Mouse (Mus musculus): Measurements from ENCODE around the gene Myh4.

Myh4 gene

DNA sequence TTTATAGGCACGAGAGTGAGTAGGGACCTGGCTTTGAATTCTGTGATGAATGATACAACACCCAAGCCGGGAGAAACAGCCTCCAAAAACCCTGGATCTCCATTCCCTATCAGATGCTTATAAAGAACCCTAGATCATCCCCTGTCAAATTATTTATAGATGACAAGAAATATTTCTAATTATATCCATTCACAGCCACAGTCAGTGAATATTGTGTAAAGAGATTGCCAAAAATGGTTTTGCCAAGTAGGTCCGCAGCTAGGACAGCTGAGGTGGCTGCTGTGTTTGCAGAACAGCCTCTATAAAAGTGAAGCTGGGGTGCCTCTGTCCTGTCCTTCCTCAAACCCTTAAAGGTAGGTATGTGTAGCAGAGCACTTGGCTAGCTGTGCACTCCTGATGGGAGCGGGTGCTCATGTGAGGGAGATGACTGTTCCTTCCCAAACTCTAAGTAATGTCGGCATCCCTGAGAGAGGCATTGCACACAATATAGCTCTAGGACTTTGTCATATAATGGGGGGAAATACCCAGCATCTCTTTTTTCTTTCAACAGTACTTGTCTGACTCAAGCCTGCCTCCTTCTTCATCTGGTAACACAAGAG, at the start of gene Myh4:
Gene Myh4, plus strand, starts transcription at position 549 of the 599 bp plus-strand sequence.
- DNase-seq (ENCODE audit: low read depth) = no peak

DNA sequence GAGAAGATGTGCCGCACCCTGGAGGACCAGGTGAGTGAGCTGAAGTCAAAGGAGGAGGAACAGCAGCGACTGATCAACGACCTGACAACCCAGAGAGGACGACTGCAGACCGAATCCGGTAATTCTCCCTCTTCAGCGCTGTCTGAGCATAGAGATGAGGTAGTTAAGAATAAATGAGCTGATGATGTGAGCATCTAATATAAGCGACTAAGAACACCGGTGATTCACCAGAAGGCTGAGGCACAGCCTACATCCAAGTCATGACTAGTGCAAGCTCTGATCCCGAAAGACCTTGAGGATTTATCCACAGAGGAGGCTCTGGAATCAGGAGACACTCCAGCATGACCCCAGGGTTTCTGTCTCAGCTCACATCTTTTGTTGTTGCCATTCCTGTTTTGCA, 47.5 kb upstream of the Myh4 start:
- no peak for DNase-seq (ENCODE audit: low read depth)

DNA sequence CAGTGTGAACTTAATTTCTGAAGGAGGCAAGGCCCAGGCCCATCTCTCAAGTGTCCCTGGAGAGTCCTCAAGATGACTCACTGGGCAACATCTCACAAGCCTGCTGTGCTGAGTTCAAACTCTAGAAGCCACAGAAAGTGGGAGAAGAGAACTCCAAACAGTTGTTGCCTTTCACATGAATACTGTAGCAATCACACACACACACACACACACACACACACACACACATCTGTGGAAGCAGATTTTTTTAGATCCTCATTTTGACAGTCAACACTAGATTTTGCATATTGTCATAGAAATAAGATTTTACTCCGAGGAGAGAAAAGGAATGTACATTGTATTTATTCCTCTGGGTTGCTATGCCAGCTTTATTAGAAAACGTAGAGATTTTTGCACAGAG, 47.0 kb upstream of the Myh4 start:
- no peak for DNase-seq (ENCODE audit: low read depth)

DNA sequence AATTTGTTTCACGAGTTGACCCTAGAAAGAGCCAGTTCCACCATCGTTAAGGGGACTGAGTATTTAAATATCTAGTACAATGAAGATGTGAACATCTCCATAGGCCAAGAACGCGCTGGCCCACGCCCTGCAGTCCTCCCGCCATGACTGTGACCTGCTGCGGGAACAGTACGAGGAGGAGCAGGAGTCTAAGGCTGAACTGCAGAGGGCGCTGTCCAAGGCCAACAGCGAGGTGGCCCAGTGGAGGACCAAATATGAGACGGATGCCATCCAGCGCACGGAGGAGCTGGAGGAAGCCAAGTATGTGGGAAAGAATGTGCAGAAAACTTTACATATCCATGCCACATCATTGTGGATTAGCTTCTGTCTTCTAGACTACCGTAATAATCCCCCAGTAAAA, 46.3 kb upstream of the Myh4 start:
- no peak for DNase-seq (ENCODE audit: low read depth)

- DNase-seq (ENCODE audit: low read depth) = peak; percentile 19
Observed at GRCm38 (mm10) chr11:67199321-67199720, 38.5 kb upstream of the Myh4 start.

GRCm38 (mm10) chr11:67199752-67200151, 38.1 kb upstream of the Myh4 start, which contains the start of gene Myh1:
Gene Myh1 (plus strand): TSS chr11:67200052.
- no peak for DNase-seq (ENCODE audit: low read depth)

DNA sequence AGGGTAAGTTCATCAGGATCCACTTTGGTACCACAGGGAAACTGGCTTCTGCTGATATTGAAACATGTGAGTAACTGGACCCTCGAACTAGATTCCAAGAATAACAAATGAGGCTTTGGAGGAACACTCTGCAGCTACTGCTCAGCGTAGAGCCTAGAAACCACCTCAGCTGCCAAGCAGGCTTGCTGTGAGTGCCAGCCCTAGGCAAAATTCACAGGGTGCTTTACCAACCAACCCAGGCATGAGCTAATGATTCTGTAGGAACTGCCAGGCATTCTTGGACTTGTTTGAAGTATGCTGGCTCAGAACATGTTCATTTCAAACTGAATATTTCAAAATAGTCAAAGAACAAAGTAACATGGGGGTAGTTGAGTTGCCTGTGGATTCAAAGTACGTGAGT, 33.1 kb upstream of the Myh4 start:
- no peak for DNase-seq (ENCODE audit: low read depth)

GRCm38 (mm10) chr11:67221803-67222202, 16.0 kb upstream of the Myh4 start:
- peak; percentile 16 for DNase-seq (ENCODE audit: low read depth)

DNA sequence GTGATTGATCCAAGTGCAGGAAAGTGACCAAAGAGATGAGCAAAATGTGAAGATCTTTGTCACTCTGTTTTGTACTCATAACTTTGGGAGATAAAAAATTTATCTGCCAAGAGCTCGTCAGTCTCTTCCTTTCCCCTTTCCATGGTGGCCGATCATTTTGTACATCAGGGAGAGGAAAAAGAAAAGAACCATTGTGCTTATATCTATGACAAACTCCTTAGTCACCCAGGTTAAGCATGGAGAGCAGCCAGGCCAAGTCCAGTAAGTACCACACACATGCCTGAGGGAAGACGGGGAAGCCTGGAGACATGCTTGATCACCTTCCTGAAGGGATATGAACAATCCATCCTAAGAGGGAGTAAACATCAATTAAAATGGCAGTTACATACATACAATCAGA, 13.4 kb upstream of the Myh4 start:
- DNase-seq (ENCODE audit: low read depth) = peak; percentile 40

DNA sequence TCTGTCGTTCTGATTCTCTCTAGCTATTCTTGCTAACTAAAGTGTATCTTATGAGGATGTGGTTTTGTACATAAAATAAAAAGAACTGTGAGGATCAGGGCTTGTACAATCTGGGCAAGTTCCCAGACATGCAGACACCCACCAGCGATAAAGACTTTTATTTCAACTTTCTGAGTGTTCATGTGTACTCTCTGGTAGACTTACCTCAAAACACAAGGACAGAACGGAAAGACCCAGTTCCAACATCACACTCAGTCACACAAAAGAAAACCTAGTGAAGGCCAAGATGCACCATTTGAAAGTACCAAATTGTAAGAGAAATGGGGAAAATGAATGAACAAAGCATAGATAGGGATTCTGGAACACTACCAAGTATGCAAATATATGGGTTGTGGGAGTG, 9.1 kb upstream of the Myh4 start:
- DNase-seq (ENCODE audit: low read depth) = no peak

- no peak for DNase-seq (ENCODE audit: low read depth)
Observed at GRCm38 (mm10) chr11:67229166-67229565, 8.7 kb upstream of the Myh4 start.

GRCm38 (mm10) chr11:67229946-67230345, 7.9 kb upstream of the Myh4 start:
- peak; percentile 30 for DNase-seq (ENCODE audit: low read depth)

DNA sequence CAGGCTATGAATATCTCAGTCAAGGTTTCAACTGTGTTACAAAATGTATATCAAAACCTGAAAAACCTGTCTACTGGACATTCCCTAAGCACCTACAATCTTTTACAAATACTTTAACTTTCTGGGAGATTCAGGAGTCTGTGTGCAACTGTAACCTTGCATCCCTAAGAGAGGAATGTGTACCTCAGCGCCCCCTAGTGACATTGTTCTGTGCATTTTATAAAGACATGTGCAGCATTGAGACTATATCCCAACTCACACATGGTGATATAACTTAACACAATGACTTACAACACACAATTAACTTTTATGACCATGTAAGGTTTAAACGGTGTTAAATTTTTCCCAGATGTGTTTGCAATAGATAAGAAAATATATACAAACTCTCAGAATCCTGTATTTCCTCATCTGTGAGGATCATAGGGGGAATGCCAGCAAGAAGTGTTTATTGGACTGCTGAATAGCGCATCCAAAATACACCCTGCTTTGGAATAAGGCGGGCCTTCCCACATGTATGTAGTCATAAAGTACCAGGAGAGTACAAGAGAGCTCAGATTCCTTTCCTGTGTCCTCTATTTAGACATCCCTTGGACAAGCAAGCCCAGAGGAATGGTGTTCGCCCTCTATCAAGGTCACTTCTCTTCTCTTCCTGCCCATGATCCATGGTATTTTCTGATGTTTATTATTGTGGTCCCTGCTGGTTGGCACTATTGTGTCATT, 2.0 kb upstream of the Myh4 start:
- DNase-seq (ENCODE audit: low read depth) = peak; percentile 70

DNA sequence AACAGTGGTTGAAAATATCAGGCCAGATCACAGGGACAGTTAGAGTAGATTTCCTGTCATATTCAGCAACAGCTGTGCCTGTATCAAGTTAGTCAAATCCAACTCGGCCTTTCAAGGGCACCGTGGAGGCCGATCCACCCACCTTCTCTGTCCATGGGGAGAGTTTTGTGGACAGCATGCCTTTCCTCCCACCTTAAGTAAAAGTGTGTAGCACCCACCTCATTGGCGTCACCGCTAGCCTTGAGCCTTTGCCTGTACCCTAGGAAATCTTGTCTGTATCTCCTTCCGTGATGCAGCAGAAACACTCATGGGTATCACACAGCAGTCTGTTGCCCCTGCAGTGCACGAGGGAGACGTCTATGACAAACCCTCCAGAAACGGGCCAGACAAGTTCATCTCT, 1.0 kb upstream of the Myh4 start:
- no peak for DNase-seq (ENCODE audit: low read depth)

GRCm38 (mm10) chr11:67241051-67241450, 3.2 kb downstream of the Myh4 start:
- no peak for DNase-seq (ENCODE audit: low read depth)

- DNase-seq (ENCODE audit: low read depth) = no peak
Observed at GRCm38 (mm10) chr11:67253691-67254090, 15.9 kb downstream of the Myh4 start.

- DNase-seq (ENCODE audit: low read depth) = no peak
Observed at GRCm38 (mm10) chr11:67257048-67257447, 19.2 kb downstream of the Myh4 start.

GRCm38 (mm10) chr11:67260956-67261355, 23.1 kb downstream of the Myh4 start:
- DNase-seq (ENCODE audit: low read depth) = no peak

DNA sequence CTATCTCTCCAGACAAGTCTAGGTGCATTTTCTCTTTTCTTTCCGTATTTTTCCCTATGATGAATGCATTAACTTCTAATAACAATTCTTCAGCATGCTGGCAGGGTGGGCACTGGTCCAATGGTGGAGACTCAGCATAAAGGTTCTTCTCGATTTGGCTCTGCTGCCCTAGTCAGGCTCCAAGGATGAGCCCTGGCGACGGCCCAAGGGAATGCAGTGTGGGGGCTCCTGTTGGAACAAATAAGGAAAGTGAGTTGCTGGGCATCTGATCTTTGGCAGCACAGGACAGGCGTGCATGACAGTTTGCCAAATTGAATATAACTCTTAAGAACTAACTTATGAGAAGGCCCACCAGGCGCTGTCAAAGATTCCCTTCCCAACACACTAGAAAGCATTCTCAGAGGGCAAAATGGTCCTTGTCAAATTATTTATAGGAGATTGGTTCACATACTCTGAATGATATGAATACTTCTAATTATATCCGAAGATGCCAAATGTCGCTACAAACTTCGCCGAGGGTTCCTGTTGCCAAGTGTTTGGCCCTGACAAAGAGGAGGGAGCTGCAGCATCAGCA, 38.9 kb downstream of the Myh4 start, which contains the start of gene Myh8:
Gene Myh8, plus strand, starts transcription at position 524 of the 574 bp plus-strand sequence.
- DNase-seq (ENCODE audit: low read depth) = peak; percentile 5

DNA sequence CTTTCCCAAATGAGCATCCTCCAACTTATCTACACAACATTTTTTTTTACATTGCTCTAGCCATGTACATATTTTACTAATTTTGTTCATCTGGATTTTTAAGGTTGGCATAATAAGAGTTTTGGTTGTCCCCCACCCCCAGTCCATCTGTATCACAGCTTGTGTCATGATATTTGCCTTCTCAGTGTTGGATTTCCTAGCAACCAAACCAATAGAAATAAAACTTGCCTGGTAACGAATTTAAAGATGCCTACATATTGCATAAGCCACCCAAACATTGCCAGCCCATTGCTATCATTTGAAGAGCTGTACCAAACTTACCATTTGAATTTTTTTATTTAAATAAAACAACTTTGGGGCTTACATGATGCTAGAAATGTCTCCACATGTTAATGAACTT, 55.6 kb downstream of the Myh4 start:
- no peak for DNase-seq (ENCODE audit: low read depth)

All from NIH3T3 (cell line).